Mouse (Mus musculus): Measurements from ENCODE around the gene Mpnd. TPM values are rescaled to one million over a fixed set of nuclear protein-coding genes. Genes with fewer than 3 reads are reported as not detected.
A peak's percentile ranks its signal among the peaks of the same experiment; 100 is the strongest.

Gene Mpnd
- total and polyA plus RNA-seq, 2 experiments from 2014 or later: 110 to 159 TPM

- Histone ChIP-seq H3K36me3 (ENCODE audit: insufficient read depth) (peaks cover 16% of the 10 kb centered on the region), H3K4me2 (ENCODE audit: low read depth) (peak within 1 kb of the TSS; percentile 84), H3K4me3 (ENCODE audit: low read depth, low read length) (peak within 1 kb of the TSS; percentile 77), H3K4me1 (ENCODE audit: insufficient read depth) (no peaks in the 10 kb centered on the region; the same call in 1 of the 2 replicates), H3K27ac (ENCODE audit: low read depth, low read length) (peak within 1 kb of the TSS; percentile 21; the same call in 1 of the 2 replicates), H3K9me3 (ENCODE audit: low read length) (no peaks in the 10 kb centered on the region), H3K27me3 (ENCODE audit: insufficient read depth, low read length) (no peaks in the 10 kb centered on the region), H3K9ac (peak within 1 kb of the TSS; percentile 81)
- 9% methylated on average over 34 of the region's 35 CpGs for WGBS
- DNase-seq: peak; percentile 91
- peak; percentile 93 for ATAC-seq
- TF ChIP-seq CTCF (IDR thresholded peaks at IDR 0.05; ENCODE audit: low read depth): peak; percentile 11; the same call in 1 of the 2 replicates
Observed at GRCm38 (mm10) chr17:55986030-55986961, 19.2 kb upstream of the Mpnd start, which contains the start of gene Fsd1. Gene Fsd1, plus strand, starts transcription at chr17:55986509.

- Histone ChIP-seq H3K9me3 (ENCODE audit: low read length) (no peaks in the 10 kb centered on the region), H3K4me1 (ENCODE audit: insufficient read depth) (no peaks in the 10 kb centered on the region; the same call in 1 of the 2 replicates), H3K4me2 (ENCODE audit: low read depth) (no peak overlapping the region), H3K27me3 (ENCODE audit: insufficient read depth, low read length) (no peaks in the 10 kb centered on the region), H3K36me3 (ENCODE audit: insufficient read depth) (peaks cover 50% of the 10 kb centered on the region), H3K9ac (no peak overlapping the region), H3K27ac (ENCODE audit: low read depth, low read length) (no peak overlapping the region), H3K4me3 (ENCODE audit: low read depth, low read length) (no peak overlapping the region)
- TF ChIP-seq CTCF (IDR thresholded peaks at IDR 0.05; ENCODE audit: low read depth): no peak
- no peak for ATAC-seq
- 91% methylated on average over 8 of the region's 8 CpGs for WGBS
- no peak for DNase-seq
Observed at GRCm38 (mm10) chr17:55990278-55990898, 15.1 kb upstream of the Mpnd start.

- Histone ChIP-seq H3K36me3 (ENCODE audit: insufficient read depth) (peaks cover 59% of the 10 kb centered on the region), H3K9ac (no peak overlapping the region), H3K27me3 (ENCODE audit: insufficient read depth, low read length) (peaks cover 4% of the 10 kb centered on the region; the same call in 1 of the 2 replicates), H3K27ac (ENCODE audit: low read depth, low read length) (no peak overlapping the region), H3K4me1 (ENCODE audit: insufficient read depth) (no peaks in the 10 kb centered on the region), H3K4me2 (ENCODE audit: low read depth) (no peak overlapping the region), H3K9me3 (ENCODE audit: low read length) (no peaks in the 10 kb centered on the region), H3K4me3 (ENCODE audit: low read depth, low read length) (no peak overlapping the region)
- 83% methylated on average over 15 of the region's 15 CpGs for WGBS
- no peak for TF ChIP-seq CTCF (IDR thresholded peaks at IDR 0.05; ENCODE audit: low read depth)
- ATAC-seq: no peak
- DNase-seq: no peak
Observed at GRCm38 (mm10) chr17:55996007-55996406, 9.5 kb upstream of the Mpnd start.

GRCm38 (mm10) chr17:55999794-56000499 lies 5.6 kb upstream of the Mpnd start:
- peaks cover 28% of the 10 kb centered on the region for H3K36me3 ChIP-seq (ENCODE audit: insufficient read depth)
- no peak overlapping the region for H3K9ac ChIP-seq
- TF ChIP-seq CTCF (IDR thresholded peaks at IDR 0.05; ENCODE audit: low read depth): 0 out of 2 replicates have a peak, but pooled peaks have one; percentile 16
- peaks cover 4% of the 10 kb centered on the region; the same call in 1 of the 2 replicates for H3K27me3 ChIP-seq (ENCODE audit: insufficient read depth, low read length)
- ATAC-seq (no peak), DNase-seq (no peak)
- H3K4me1 ChIP-seq (ENCODE audit: insufficient read depth): no peaks in the 10 kb centered on the region
- no peak overlapping the region for H3K4me3 ChIP-seq (ENCODE audit: low read depth, low read length)
- no peak overlapping the region for H3K4me2 ChIP-seq (ENCODE audit: low read depth)
- no peak overlapping the region for H3K27ac ChIP-seq (ENCODE audit: low read depth, low read length)
- H3K9me3 ChIP-seq (ENCODE audit: low read length): no peaks in the 10 kb centered on the region
- 10% methylated on average over 30 of the region's 30 CpGs for WGBS

GRCm38 (mm10) chr17:56003000-56003399 lies 2.5 kb upstream of the Mpnd start:
- TF ChIP-seq CTCF (IDR thresholded peaks at IDR 0.05; ENCODE audit: low read depth): no peak
- Histone ChIP-seq H3K9ac (no peak overlapping the region), H3K36me3 (ENCODE audit: insufficient read depth) (no peaks in the 10 kb centered on the region), H3K4me2 (ENCODE audit: low read depth) (no peak overlapping the region), H3K4me1 (ENCODE audit: insufficient read depth) (peaks cover 5% of the 10 kb centered on the region), H3K27me3 (ENCODE audit: insufficient read depth, low read length) (peaks cover 4% of the 10 kb centered on the region), H3K4me3 (ENCODE audit: low read depth, low read length) (no peak overlapping the region), H3K9me3 (ENCODE audit: low read length) (no peaks in the 10 kb centered on the region), H3K27ac (ENCODE audit: low read depth, low read length) (no peak overlapping the region)
- DNase-seq: no peak
- WGBS: 83% methylated on average over 3 of the region's 3 CpGs
- ATAC-seq: no peak

DNA sequence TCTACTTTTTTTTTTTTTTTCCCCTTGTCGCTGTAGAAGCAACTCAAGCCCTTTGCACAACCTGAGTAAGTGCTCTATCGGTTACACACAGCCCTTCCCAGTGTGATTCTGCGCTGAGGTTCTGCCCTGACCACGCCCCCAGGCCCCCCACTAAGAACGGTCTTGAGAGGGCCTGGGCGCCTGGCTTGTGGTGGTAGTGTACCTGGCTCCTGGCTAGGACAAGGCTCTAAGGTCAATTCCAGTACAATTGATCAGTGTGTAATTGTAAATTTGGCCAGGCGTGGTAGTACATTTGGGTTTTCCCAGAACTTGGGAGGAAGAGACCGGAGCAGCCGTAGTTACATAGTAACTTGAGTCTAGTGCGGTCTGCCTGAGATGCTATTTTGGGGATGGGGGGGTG lies 1.4 kb downstream of the Mpnd start:
- Histone ChIP-seq H3K4me1 (ENCODE audit: insufficient read depth) (peaks cover 18% of the 10 kb centered on the region), H3K4me3 (ENCODE audit: low read depth, low read length) (no peak overlapping the region), H3K27me3 (ENCODE audit: insufficient read depth, low read length) (no peaks in the 10 kb centered on the region; the same call in 1 of the 2 replicates), H3K9ac (no peak overlapping the region), H3K27ac (ENCODE audit: low read depth, low read length) (no peak overlapping the region), H3K4me2 (ENCODE audit: low read depth) (no peak overlapping the region), H3K9me3 (ENCODE audit: low read length) (no peaks in the 10 kb centered on the region), H3K36me3 (ENCODE audit: insufficient read depth) (peaks cover 8% of the 10 kb centered on the region)
- ATAC-seq (no peak), DNase-seq (no peak)
- 57% methylated on average over 10 of the region's 10 CpGs for WGBS
- no peak for TF ChIP-seq CTCF (IDR thresholded peaks at IDR 0.05; ENCODE audit: low read depth)

Measured in forebrain, postnatal 0 days (tissue).